Mouse (Mus musculus): Measurements from ENCODE around the gene Gm49322. TPM values are rescaled to one million over a fixed set of nuclear protein-coding genes. Genes with fewer than 3 reads are reported as not detected.

Gm49322 gene
- polyA plus RNA-seq, 1 experiment from 2014 or later = 6.4 TPM

GRCm38 (mm10) chr10:80655406-80656129 is 49.7 kb downstream of the Gm49322 start:
- Histone ChIP-seq H3K4me3 (peak overlapping the region; percentile 95), H3K27me3 (replicated peaks; ENCODE audit: low read depth, poor library complexity, severe bottlenecking) (no peaks in the 10 kb centered on the region), H3K4me1 (peaks cover 41% of the 10 kb centered on the region), H3K9me3 (no peaks in the 10 kb centered on the region), H3K36me3 (replicated peaks) (peaks cover 18% of the 10 kb centered on the region), H3K27ac (replicated peaks) (peak overlapping the region; percentile 96)
- WGBS = 5% methylated on average over 12 of the region's 12 CpGs
- no peak for DNase-seq (ENCODE audit: low spot score)

- Histone ChIP-seq H3K4me3 (peak overlapping the region; percentile 95), H3K4me1 (peaks cover 41% of the 10 kb centered on the region), H3K27me3 (replicated peaks; ENCODE audit: low read depth, poor library complexity, severe bottlenecking) (no peaks in the 10 kb centered on the region), H3K9me3 (no peaks in the 10 kb centered on the region), H3K36me3 (replicated peaks) (peaks cover 11% of the 10 kb centered on the region), H3K27ac (replicated peaks) (peak overlapping the region; percentile 96)
- WGBS = 1% methylated on average over 72 of the region's 72 CpGs
- DNase-seq (ENCODE audit: low spot score) = peak; percentile 99
These were observed 50.5 kb downstream of the Gm49322 start for GRCm38 (mm10) chr10:80656130-80656862.

- H3K27ac ChIP-seq (replicated peaks) = peak within 1 kb of the TSS; percentile 96
- peak within 1 kb of the TSS; percentile 95 for H3K4me3 ChIP-seq
- no peak for DNase-seq (ENCODE audit: low spot score)
- H3K36me3 ChIP-seq (replicated peaks) = peaks cover 4% of the 10 kb centered on the region
- H3K27me3 ChIP-seq (replicated peaks; ENCODE audit: low read depth, poor library complexity, severe bottlenecking) = no peaks in the 10 kb centered on the region
- H3K4me1 ChIP-seq = peaks cover 41% of the 10 kb centered on the region
- WGBS = 17% methylated on average over 15 of the region's 15 CpGs
- H3K9me3 ChIP-seq = no peaks in the 10 kb centered on the region
These were observed 51.2 kb downstream of the Gm49322 start, which contains the start of gene Btbd2 for GRCm38 (mm10) chr10:80656863-80657623. Gene Btbd2, minus strand, starts transcription at chr10:80657071.

GRCm38 (mm10) chr10:80658194-80658840 is 52.5 kb downstream of the Gm49322 start:
- peaks cover 46% of the 10 kb centered on the region for H3K4me1 ChIP-seq

GRCm38 (mm10) chr10:80658841-80659202 is 53.0 kb downstream of the Gm49322 start:
- H3K27ac ChIP-seq (replicated peaks) = no peak overlapping the region
- no peaks in the 10 kb centered on the region for H3K27me3 ChIP-seq (replicated peaks; ENCODE audit: low read depth, poor library complexity, severe bottlenecking)
- WGBS = 68% methylated on average over 4 of the region's 4 CpGs
- H3K4me1 ChIP-seq = peaks cover 49% of the 10 kb centered on the region
- H3K36me3 ChIP-seq (replicated peaks) = no peaks in the 10 kb centered on the region
- no peak for DNase-seq (ENCODE audit: low spot score)
- no peaks in the 10 kb centered on the region for H3K9me3 ChIP-seq
- H3K4me3 ChIP-seq = no peak overlapping the region

More at GRCm38 (mm10) chr10:80658194-80658840, 52.5 kb downstream of the Gm49322 start:
- no peaks in the 10 kb centered on the region for H3K27me3 ChIP-seq (replicated peaks; ENCODE audit: low read depth, poor library complexity, severe bottlenecking)
- H3K27ac ChIP-seq (replicated peaks) = no peak overlapping the region
- H3K9me3 ChIP-seq = no peaks in the 10 kb centered on the region
- H3K4me3 ChIP-seq = no peak overlapping the region
- no peaks in the 10 kb centered on the region for H3K36me3 ChIP-seq (replicated peaks)
- DNase-seq (ENCODE audit: low spot score) = no peak
- WGBS = 90% methylated on average over 14 of the region's 14 CpGs

- peaks cover 50% of the 10 kb centered on the region for H3K4me1 ChIP-seq
- DNase-seq (ENCODE audit: low spot score) = peak; percentile 76
- 20% methylated on average over 10 of the region's 10 CpGs for WGBS
- H3K4me3 ChIP-seq = no peak overlapping the region
- no peaks in the 10 kb centered on the region for H3K9me3 ChIP-seq
- peak overlapping the region; percentile 40; the same call in 1 of the 2 replicates for H3K27ac ChIP-seq (replicated peaks)
- no peaks in the 10 kb centered on the region for H3K27me3 ChIP-seq (replicated peaks; ENCODE audit: low read depth, poor library complexity, severe bottlenecking)
- no peaks in the 10 kb centered on the region for H3K36me3 ChIP-seq (replicated peaks)
These were observed 53.4 kb downstream of the Gm49322 start for GRCm38 (mm10) chr10:80659213-80659612.

- Histone ChIP-seq H3K4me3 (0 out of 2 replicates have a peak overlapping the region, but pooled peaks have one; percentile 16), H3K36me3 (replicated peaks) (peaks cover 11% of the 10 kb centered on the region), H3K27ac (replicated peaks) (no peak overlapping the region), H3K4me1 (peaks cover 52% of the 10 kb centered on the region), H3K27me3 (replicated peaks; ENCODE audit: low read depth, poor library complexity, severe bottlenecking) (no peaks in the 10 kb centered on the region), H3K9me3 (no peaks in the 10 kb centered on the region)
- peak; percentile 54 for DNase-seq (ENCODE audit: low spot score)
- 36% methylated on average over 5 of the region's 5 CpGs for WGBS
These were observed 55.3 kb downstream of the Gm49322 start for GRCm38 (mm10) chr10:80661149-80661548.

- Histone ChIP-seq H3K27ac (replicated peaks) (peak overlapping the region; percentile 71), H3K4me1 (peaks cover 50% of the 10 kb centered on the region), H3K4me3 (no peak overlapping the region), H3K36me3 (replicated peaks) (peaks cover 35% of the 10 kb centered on the region), H3K27me3 (replicated peaks; ENCODE audit: low read depth, poor library complexity, severe bottlenecking) (no peaks in the 10 kb centered on the region), H3K9me3 (no peaks in the 10 kb centered on the region)
- DNase-seq (ENCODE audit: low spot score) = no peak
- 64% methylated on average over 5 of the region's 5 CpGs for WGBS
These were observed 57.8 kb downstream of the Gm49322 start for GRCm38 (mm10) chr10:80663485-80664196.

- 43% methylated on average over 16 of the region's 16 CpGs for WGBS
- H3K36me3 ChIP-seq (replicated peaks) = peaks cover 43% of the 10 kb centered on the region
- H3K27ac ChIP-seq (replicated peaks) = peak overlapping the region; percentile 71
- H3K4me3 ChIP-seq = peak overlapping the region; percentile 37
- H3K27me3 ChIP-seq (replicated peaks; ENCODE audit: low read depth, poor library complexity, severe bottlenecking) = no peaks in the 10 kb centered on the region
- peaks cover 45% of the 10 kb centered on the region for H3K4me1 ChIP-seq
- DNase-seq (ENCODE audit: low spot score) = peak; percentile 38
- no peaks in the 10 kb centered on the region for H3K9me3 ChIP-seq
These were observed 58.6 kb downstream of the Gm49322 start for GRCm38 (mm10) chr10:80664197-80665015.

- WGBS = 14% methylated on average over 10 of the region's 10 CpGs
- peaks cover 49% of the 10 kb centered on the region for H3K36me3 ChIP-seq (replicated peaks)
- H3K27me3 ChIP-seq (replicated peaks; ENCODE audit: low read depth, poor library complexity, severe bottlenecking) = no peaks in the 10 kb centered on the region
- no peaks in the 10 kb centered on the region for H3K9me3 ChIP-seq
- H3K4me1 ChIP-seq = peaks cover 45% of the 10 kb centered on the region
- peak overlapping the region; percentile 37 for H3K4me3 ChIP-seq
- DNase-seq (ENCODE audit: low spot score) = peak; percentile 56
- peak overlapping the region; percentile 71; the same call in 1 of the 2 replicates for H3K27ac ChIP-seq (replicated peaks)
These were observed 59.2 kb downstream of the Gm49322 start for GRCm38 (mm10) chr10:80665016-80665380.

Data from embryonic facial prominence, embryonic 10.5 days (tissue).